Mouse (Mus musculus): ENCODE measurements around the gene Adcy9. TPM values are rescaled to one million over a fixed set of nuclear protein-coding genes. Genes with fewer than 3 reads are reported as not detected.
A peak's percentile ranks its signal among the peaks of the same experiment; 100 is the strongest.

The Adcy9 gene
- polyA plus RNA-seq (2015; fragmentation: Nextera tagmentation; extraction: Ambion mirVana) = 0.63 and 0.66 TPM in 2 replicates

- ATAC-seq (ENCODE audit: low read depth) (peak; percentile 94), DNase-seq (peak; percentile 72)
- H3K27me3 ChIP-seq = peaks cover 23% of the 10 kb centered on the region
Measured at GRCm38 (mm10) chr16:4420298-4421054, at the start of gene Adcy9. Adcy9 (minus strand) TSS chr16:4420498.

GRCm38 (mm10) chr16:4469599-4470352 lies 49.5 kb upstream of the Adcy9 start:
- Histone ChIP-seq H3K4me1 (replicated peaks) (peaks cover 19% of the 10 kb centered on the region), H3K4me2 (no peak overlapping the region), H3K9ac (no peak overlapping the region), H3K9me3 (replicated peaks) (no peaks in the 10 kb centered on the region), H3K27ac (no peak overlapping the region), H3K36me3 (no peaks in the 10 kb centered on the region), H3K4me3 (replicated peaks) (no peak overlapping the region), H3K27me3 (no peaks in the 10 kb centered on the region)
- WGBS (ENCODE audit: insufficient replicate concordance) = 27% methylated on average over 10 of the region's 10 CpGs
- ATAC-seq (ENCODE audit: low read depth) = no peak
- no peak for DNase-seq

More at GRCm38 (mm10) chr16:4420298-4421054, at the start of gene Adcy9:
- peak within 1 kb of the TSS; percentile 99 for H3K4me2 ChIP-seq
- peak within 1 kb of the TSS; percentile 82 for H3K9ac ChIP-seq
- H3K36me3 ChIP-seq = no peaks in the 10 kb centered on the region
- 2% methylated on average over 59 of the region's 64 CpGs for WGBS (ENCODE audit: insufficient replicate concordance)
- no peaks in the 10 kb centered on the region for H3K9me3 ChIP-seq (replicated peaks)
- peaks cover 52% of the 10 kb centered on the region for H3K4me1 ChIP-seq (replicated peaks)
- H3K4me3 ChIP-seq (replicated peaks) = peak within 1 kb of the TSS; percentile 77
- peak within 1 kb of the TSS; percentile 58 for H3K27ac ChIP-seq

DNA sequence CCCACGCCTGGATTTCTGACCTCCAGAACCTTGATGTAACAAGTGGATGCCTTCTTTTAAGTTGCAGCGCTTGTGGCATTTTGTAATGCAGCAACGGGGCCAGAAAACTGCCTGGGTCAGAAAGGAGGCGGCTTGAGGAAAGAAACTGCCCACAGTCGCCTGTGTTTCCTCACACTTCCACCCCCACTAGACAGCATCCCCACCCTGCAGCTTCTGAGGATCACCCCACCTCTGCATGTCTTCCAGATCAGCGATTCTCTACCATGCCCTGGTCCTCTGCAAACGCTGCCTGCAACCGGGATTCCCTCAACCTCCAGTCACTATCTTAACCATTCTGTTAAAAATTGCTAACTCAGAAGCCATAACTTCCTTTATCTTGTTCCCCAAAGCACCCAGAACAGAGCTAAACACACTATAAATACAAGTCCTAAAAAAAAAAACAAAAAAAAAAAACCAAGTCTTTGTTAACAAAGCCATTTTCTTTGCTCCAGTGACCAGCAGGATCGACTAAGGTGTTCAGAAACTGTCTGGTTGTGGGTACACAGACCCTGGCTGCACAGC lies 44.3 kb upstream of the Adcy9 start:
- ATAC-seq (ENCODE audit: low read depth) (no peak), DNase-seq (no peak)
- no peaks in the 10 kb centered on the region for H3K27me3 ChIP-seq
- H3K4me2 ChIP-seq = no peak overlapping the region
- no peak overlapping the region for H3K4me3 ChIP-seq (replicated peaks)
- H3K27ac ChIP-seq = no peak overlapping the region
- H3K9me3 ChIP-seq (replicated peaks) = no peaks in the 10 kb centered on the region
- peaks cover 9% of the 10 kb centered on the region; the same call in 1 of the 2 replicates for H3K4me1 ChIP-seq (replicated peaks)
- WGBS (ENCODE audit: insufficient replicate concordance) = 46% methylated on average over 9 of the region's 9 CpGs
- H3K9ac ChIP-seq = no peak overlapping the region
- H3K36me3 ChIP-seq = no peaks in the 10 kb centered on the region

GRCm38 (mm10) chr16:4457927-4458326 lies 37.6 kb upstream of the Adcy9 start:
- Histone ChIP-seq H3K27me3 (peaks cover 6% of the 10 kb centered on the region; the same call in 1 of the 2 replicates), H3K36me3 (no peaks in the 10 kb centered on the region), H3K27ac (no peak overlapping the region), H3K9ac (no peak overlapping the region), H3K4me1 (replicated peaks) (no peaks in the 10 kb centered on the region), H3K4me3 (replicated peaks) (no peak overlapping the region), H3K4me2 (no peak overlapping the region), H3K9me3 (replicated peaks) (no peaks in the 10 kb centered on the region)
- 56% methylated on average over 3 of the region's 3 CpGs for WGBS (ENCODE audit: insufficient replicate concordance)
- DNase-seq = no peak
- no peak for ATAC-seq (ENCODE audit: low read depth)

DNA sequence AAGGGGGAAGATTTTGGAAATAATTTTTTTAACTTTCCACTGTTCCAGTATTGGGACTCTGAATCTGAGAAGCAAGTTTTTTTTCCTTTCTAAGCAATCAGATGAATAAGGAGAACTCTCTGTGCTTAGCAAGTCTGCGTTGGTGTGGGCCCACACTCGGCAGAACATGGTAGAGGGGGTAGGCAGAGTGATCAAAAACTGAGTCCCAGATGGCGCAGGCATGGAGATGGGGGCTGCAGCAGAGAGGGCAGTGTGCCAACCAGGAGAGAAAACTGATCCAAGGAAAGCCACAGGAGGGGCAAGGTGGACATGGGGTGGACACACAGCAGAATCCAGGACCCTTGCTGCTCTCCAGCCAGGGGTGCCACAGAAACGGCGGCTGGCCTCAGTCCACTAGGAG lies 36.1 kb upstream of the Adcy9 start:
- no peak overlapping the region for H3K4me3 ChIP-seq (replicated peaks)
- DNase-seq (no peak), ATAC-seq (ENCODE audit: low read depth) (no peak)
- H3K27me3 ChIP-seq = peaks cover 6% of the 10 kb centered on the region; the same call in 1 of the 2 replicates
- H3K4me2 ChIP-seq = no peak overlapping the region
- H3K9me3 ChIP-seq (replicated peaks) = no peaks in the 10 kb centered on the region
- no peak overlapping the region for H3K9ac ChIP-seq
- WGBS (ENCODE audit: insufficient replicate concordance) = 63% methylated on average over 5 of the region's 5 CpGs
- no peaks in the 10 kb centered on the region for H3K4me1 ChIP-seq (replicated peaks)
- no peak overlapping the region for H3K27ac ChIP-seq
- H3K36me3 ChIP-seq = no peaks in the 10 kb centered on the region

- Histone ChIP-seq H3K4me1 (replicated peaks) (no peaks in the 10 kb centered on the region), H3K27ac (no peak overlapping the region), H3K4me2 (no peak overlapping the region), H3K9ac (no peak overlapping the region), H3K9me3 (replicated peaks) (no peaks in the 10 kb centered on the region), H3K4me3 (replicated peaks) (no peak overlapping the region), H3K36me3 (no peaks in the 10 kb centered on the region), H3K27me3 (peaks cover 6% of the 10 kb centered on the region; the same call in 1 of the 2 replicates)
- ATAC-seq (ENCODE audit: low read depth) (no peak), DNase-seq (no peak)
- 48% methylated on average over 4 of the region's 4 CpGs for WGBS (ENCODE audit: insufficient replicate concordance)
Measured at GRCm38 (mm10) chr16:4455693-4456092, 35.4 kb upstream of the Adcy9 start.

DNA sequence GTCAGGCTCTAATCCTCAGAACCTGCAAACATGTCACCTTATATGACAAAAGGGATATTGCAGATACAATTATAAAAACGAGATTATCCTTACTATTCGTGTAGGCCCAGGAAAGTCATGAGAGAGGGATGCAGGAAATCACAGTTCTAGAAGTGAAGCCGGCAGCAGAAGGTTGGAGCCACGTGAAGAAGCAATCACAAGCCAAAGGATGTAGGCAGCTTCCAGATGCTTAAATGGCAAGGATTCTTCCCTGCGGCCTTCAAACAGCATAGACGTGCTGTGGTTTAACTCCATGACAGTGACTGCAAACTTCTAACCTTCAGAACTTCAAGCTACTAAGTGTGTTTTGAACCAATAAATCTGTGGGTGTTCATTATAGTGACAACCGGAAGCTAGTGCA lies 34.3 kb upstream of the Adcy9 start:
- no peak for DNase-seq
- Histone ChIP-seq H3K27me3 (peaks cover 6% of the 10 kb centered on the region; the same call in 1 of the 2 replicates), H3K27ac (no peak overlapping the region), H3K9ac (no peak overlapping the region), H3K4me1 (replicated peaks) (no peaks in the 10 kb centered on the region), H3K9me3 (replicated peaks) (no peaks in the 10 kb centered on the region), H3K4me3 (replicated peaks) (no peak overlapping the region), H3K36me3 (no peaks in the 10 kb centered on the region), H3K4me2 (no peak overlapping the region)
- 74% methylated on average over 7 of the region's 7 CpGs for whole genome bisulfite sequencing (ENCODE audit: insufficient replicate concordance)
- ATAC-seq (ENCODE audit: low read depth) = no peak

- Histone ChIP-seq H3K9ac (no peak overlapping the region), H3K4me1 (replicated peaks) (peaks cover 11% of the 10 kb centered on the region), H3K36me3 (no peaks in the 10 kb centered on the region), H3K4me2 (no peak overlapping the region), H3K9me3 (replicated peaks) (no peaks in the 10 kb centered on the region), H3K27me3 (peaks cover 7% of the 10 kb centered on the region; the same call in 1 of the 2 replicates), H3K27ac (no peak overlapping the region), H3K4me3 (replicated peaks) (no peak overlapping the region)
- no peak for ATAC-seq (ENCODE audit: low read depth)
- no peak for DNase-seq
- WGBS (ENCODE audit: insufficient replicate concordance) = 74% methylated on average over 6 of the region's 6 CpGs
Measured at GRCm38 (mm10) chr16:4449418-4449817, 29.1 kb upstream of the Adcy9 start.

GRCm38 (mm10) chr16:4448235-4448634 lies 27.9 kb upstream of the Adcy9 start:
- H3K4me3 ChIP-seq (replicated peaks) = no peak overlapping the region
- ATAC-seq (ENCODE audit: low read depth) (no peak), DNase-seq (no peak)
- no peak overlapping the region for H3K9ac ChIP-seq
- H3K27me3 ChIP-seq = peaks cover 7% of the 10 kb centered on the region; the same call in 1 of the 2 replicates
- peaks cover 11% of the 10 kb centered on the region for H3K4me1 ChIP-seq (replicated peaks)
- H3K27ac ChIP-seq = no peak overlapping the region
- H3K9me3 ChIP-seq (replicated peaks) = no peaks in the 10 kb centered on the region
- 63% methylated on average over 9 of the region's 9 CpGs for WGBS (ENCODE audit: insufficient replicate concordance)
- H3K4me2 ChIP-seq = no peak overlapping the region
- no peaks in the 10 kb centered on the region for H3K36me3 ChIP-seq

- DNase-seq (no peak), ATAC-seq (ENCODE audit: low read depth) (no peak)
- 48% methylated on average over 4 of the region's 4 CpGs for WGBS (ENCODE audit: insufficient replicate concordance)
- no peak overlapping the region for H3K4me2 ChIP-seq
- H3K27ac ChIP-seq = no peak overlapping the region
- H3K4me1 ChIP-seq (replicated peaks) = peaks cover 11% of the 10 kb centered on the region
- H3K36me3 ChIP-seq = no peaks in the 10 kb centered on the region
- H3K27me3 ChIP-seq = peaks cover 7% of the 10 kb centered on the region; the same call in 1 of the 2 replicates
- H3K9ac ChIP-seq = no peak overlapping the region
- H3K9me3 ChIP-seq (replicated peaks) = no peaks in the 10 kb centered on the region
- no peak overlapping the region for H3K4me3 ChIP-seq (replicated peaks)
Measured at GRCm38 (mm10) chr16:4446395-4446794, 26.1 kb upstream of the Adcy9 start.

DNA sequence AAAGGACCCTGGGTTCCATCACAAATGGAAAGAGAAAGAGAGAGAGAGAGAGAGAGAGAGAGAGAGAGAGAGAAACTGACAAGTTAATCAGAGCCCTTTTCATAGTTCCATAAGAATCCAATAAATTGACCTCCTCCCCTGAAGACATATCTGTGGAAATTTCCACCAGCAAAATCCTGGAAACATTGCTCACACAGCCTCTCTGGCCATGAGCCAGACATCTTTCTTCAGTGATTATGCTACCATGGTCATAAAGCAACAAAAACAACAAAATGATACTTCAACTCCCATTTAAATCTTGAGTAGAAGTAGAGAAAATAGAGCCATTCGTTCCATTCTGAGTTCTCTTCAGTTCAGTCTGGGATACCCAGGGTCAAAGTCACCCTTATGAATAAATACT lies 24.1 kb upstream of the Adcy9 start:
- H3K27me3 ChIP-seq = peaks cover 7% of the 10 kb centered on the region; the same call in 1 of the 2 replicates
- 57% methylated on average over 1 of the region's 1 CpGs for WGBS (ENCODE audit: insufficient replicate concordance)
- no peaks in the 10 kb centered on the region for H3K9me3 ChIP-seq (replicated peaks)
- no peak overlapping the region for H3K4me2 ChIP-seq
- ATAC-seq (ENCODE audit: low read depth) = no peak
- H3K36me3 ChIP-seq = no peaks in the 10 kb centered on the region
- H3K4me3 ChIP-seq (replicated peaks) = no peak overlapping the region
- no peak for DNase-seq
- peaks cover 11% of the 10 kb centered on the region for H3K4me1 ChIP-seq (replicated peaks)
- no peak overlapping the region for H3K27ac ChIP-seq
- no peak overlapping the region for H3K9ac ChIP-seq
